In genomic region chr14:58637405-58638336, GRCm38 (mm10) we compare ENCODE assay signal across 15 mouse cellular contexts.
DNase-seq lines count a peak whose midpoint lies in the region; ATAC-seq and TF ChIP-seq lines count a peak whose summit lies in the region.
"Had no signal": no experiment of that assay in that cellular context is flagged by ENCODE, and none has a peak within 500 bp of the region (broad histone marks: within the 10 kb centered on the region; RNA-seq: fewer than 3 reads in every experiment).

No protein-coding gene starts in this region.

- no peak overlapping the region for H3K9ac ChIP-seq in midbrain, embryonic 11.5 days (ENCODE audit: low read length)
- H3K9ac ChIP-seq in forebrain, postnatal 0 days, result no peak overlapping the region
- H3K9ac ChIP-seq in limb, embryonic 13.5 days, result no peak overlapping the region
- H3K9ac ChIP-seq: embryonic facial prominence, embryonic 13.5 days; liver, postnatal 0 days had no signal

- H3K4me1 ChIP-seq in midbrain, embryonic 11.5 days (ENCODE audit: control insufficient read depth, insufficient read depth, low read length), result peaks cover 4% of the 10 kb centered on the region; the same call in 1 of the 2 replicates
- peaks cover 17% of the 10 kb centered on the region for H3K4me1 ChIP-seq in midbrain, embryonic 10.5 days
- no peaks in the 10 kb centered on the region for H3K4me1 ChIP-seq in forebrain, postnatal 0 days (ENCODE audit: insufficient read depth)
- H3K4me1 ChIP-seq in limb, embryonic 13.5 days, result peaks cover 15% of the 10 kb centered on the region

- H3K9me3 ChIP-seq in midbrain, embryonic 11.5 days (ENCODE audit: control insufficient read depth, low read length), result no peaks in the 10 kb centered on the region
- H3K9me3 ChIP-seq in midbrain, embryonic 10.5 days (replicated peaks), result no peaks in the 10 kb centered on the region
- H3K9me3 ChIP-seq in forebrain, postnatal 0 days (ENCODE audit: low read length), result no peaks in the 10 kb centered on the region
- no peaks in the 10 kb centered on the region for H3K9me3 ChIP-seq in limb, embryonic 13.5 days
- H3K9me3 ChIP-seq: embryonic facial prominence, embryonic 13.5 days had no signal

- DNase-seq in midbrain, embryonic 11.5 days (ENCODE audit: low spot score, missing footprints), result no peak
- no peak for DNase-seq in midbrain, embryonic 10.5 days (ENCODE audit: low spot score)
- no peak for DNase-seq in forebrain, postnatal 0 days
- DNase-seq in retina, embryonic 14.5 days (ENCODE audit: low spot score), result peak; percentile 89
- DNase-seq in gastrocnemius, adult 2 months, result no peak
- DNase-seq in heart, adult 9 months (ENCODE audit: low spot score in 2 of 2), result no peak
- no peak for DNase-seq in kidney, postnatal 36 days
- DNase-seq: cerebellum, adult 11-12 months; heart, postnatal 4 days; kidney, adult 8-10 months; liver, postnatal 0 days; right cerebral cortex, postnatal 14 days; thymus, postnatal 14 days had no signal

- H3K27me3 ChIP-seq in midbrain, embryonic 11.5 days (ENCODE audit: control insufficient read depth, insufficient read depth, low read length), result peaks cover 4% of the 10 kb centered on the region; the same call in 1 of the 2 replicates
- H3K27me3 ChIP-seq in midbrain, embryonic 10.5 days (ENCODE audit: low read depth, poor library complexity, severe bottlenecking), result peaks cover 60% of the 10 kb centered on the region
- no peaks in the 10 kb centered on the region for H3K27me3 ChIP-seq in forebrain, postnatal 0 days (ENCODE audit: insufficient read depth, low read length)
- H3K27me3 ChIP-seq in limb, embryonic 13.5 days, result peaks cover 17% of the 10 kb centered on the region; the same call in 1 of the 2 replicates

- no peak overlapping the region for H3K4me2 ChIP-seq in midbrain, embryonic 11.5 days
- no peak overlapping the region for H3K4me2 ChIP-seq in forebrain, postnatal 0 days (ENCODE audit: low read depth)
- peak overlapping the region; percentile 14; the same call in 1 of the 2 replicates for H3K4me2 ChIP-seq in limb, embryonic 13.5 days (replicated peaks)
- H3K4me2 ChIP-seq: embryonic facial prominence, embryonic 13.5 days had no signal

- no peaks in the 10 kb centered on the region for H3K36me3 ChIP-seq in midbrain, embryonic 11.5 days (ENCODE audit: control insufficient read depth, insufficient read depth, low read length)
- no peaks in the 10 kb centered on the region for H3K36me3 ChIP-seq in midbrain, embryonic 10.5 days
- no peaks in the 10 kb centered on the region for H3K36me3 ChIP-seq in forebrain, postnatal 0 days (ENCODE audit: insufficient read depth)
- no peaks in the 10 kb centered on the region for H3K36me3 ChIP-seq in limb, embryonic 13.5 days
- H3K36me3 ChIP-seq: embryonic facial prominence, embryonic 13.5 days had no signal

- no peak overlapping the region for H3K4me3 ChIP-seq in midbrain, embryonic 11.5 days (ENCODE audit: low read depth, low read length)
- H3K4me3 ChIP-seq in midbrain, embryonic 10.5 days, result no peak overlapping the region
- H3K4me3 ChIP-seq in forebrain, postnatal 0 days (ENCODE audit: low read depth, low read length), result no peak overlapping the region
- no peak overlapping the region for H3K4me3 ChIP-seq in limb, embryonic 13.5 days
- no peak overlapping the region for H3K4me3 ChIP-seq in gastrocnemius, adult 2 months
- H3K4me3 ChIP-seq: embryonic facial prominence, embryonic 13.5 days had no signal

- intact Hi-C loops in gastrocnemius, adult 2 months (cut with DNase I), result no loop called here

- ATAC-seq in midbrain, embryonic 11.5 days (ENCODE audit: low FRiP score), result peak; percentile 55; the same call in 1 of the 2 replicates
- peak; percentile 23; the same call in 1 of the 2 replicates for ATAC-seq in forebrain, postnatal 0 days
- peak; percentile 66; the same call in 1 of the 2 replicates for ATAC-seq in limb, embryonic 13.5 days (ENCODE audit: low FRiP score, low read depth)
- ATAC-seq: liver, postnatal 0 days had no signal

- H3K27ac ChIP-seq in midbrain, embryonic 11.5 days (ENCODE audit: low read depth, low read length), result no peak overlapping the region
- no peak overlapping the region for H3K27ac ChIP-seq in midbrain, embryonic 10.5 days (replicated peaks)
- no peak overlapping the region for H3K27ac ChIP-seq in forebrain, postnatal 0 days (ENCODE audit: low read depth, low read length)
- H3K27ac ChIP-seq in limb, embryonic 13.5 days, result no peak overlapping the region
- H3K27ac ChIP-seq in gastrocnemius, adult 2 months, result no peak overlapping the region
- H3K27ac ChIP-seq: embryonic facial prominence, embryonic 13.5 days had no signal

- 51% methylated on average over 13 of the region's 13 CpGs for WGBS in midbrain, embryonic 11.5 days
- 50% methylated on average over 13 of the region's 13 CpGs for WGBS in midbrain, embryonic 10.5 days
- 14% methylated on average over 13 of the region's 13 CpGs for WGBS in forebrain, postnatal 0 days
- 25% methylated on average over 13 of the region's 13 CpGs for WGBS in limb, embryonic 13.5 days

- TF ChIP-seq CTCF in forebrain, postnatal 0 days (IDR thresholded peaks at IDR 0.05; ENCODE audit: low read depth), result no peak
- no peak for TF ChIP-seq CTCF in gastrocnemius, adult 2 months (IDR thresholded peaks at IDR 0.05)
